Mouse (Mus musculus): ENCODE data around the gene Zbtb34. TPM values are rescaled to one million over a fixed set of nuclear protein-coding genes. Genes with fewer than 3 reads are reported as not detected.

Gene Zbtb34
- polyA plus RNA-seq, 1 experiment from 2014 or later, result 3.5 TPM

GRCm38 (mm10) chr2:33455350-33455749 lies 24.2 kb upstream of the Zbtb34 start:
- Histone ChIP-seq H3K4me1 (replicated peaks; ENCODE audit: insufficient read depth, low read length) (no peaks in the 10 kb centered on the region), H3K27ac (no peak overlapping the region), H3K9me3 (replicated peaks; ENCODE audit: low read length) (no peaks in the 10 kb centered on the region), H3K4me3 (replicated peaks; ENCODE audit: low read depth, low read length) (no peak overlapping the region), H3K4me2 (ENCODE audit: low read length) (no peak overlapping the region), H3K9ac (ENCODE audit: low read depth, low read length) (no peak overlapping the region), H3K27me3 (ENCODE audit: insufficient read depth, low read length) (no peaks in the 10 kb centered on the region), H3K36me3 (ENCODE audit: insufficient read depth, low read length) (peaks cover 35% of the 10 kb centered on the region)
- ATAC-seq (replicated peaks; ENCODE audit: low FRiP score, low read depth), result no peak
- TF ChIP-seq CTCF (IDR thresholded peaks at IDR 0.05; ENCODE audit: low read depth), result no peak
- DNase-seq (ENCODE audit: low spot score), result no peak
- 71% methylated on average over 3 of the region's 3 CpGs for WGBS

GRCm38 (mm10) chr2:33454816-33455215 lies 23.7 kb upstream of the Zbtb34 start:
- TF ChIP-seq CTCF (IDR thresholded peaks at IDR 0.05; ENCODE audit: low read depth), result no peak
- no peak overlapping the region for H3K4me3 ChIP-seq (replicated peaks; ENCODE audit: low read depth, low read length)
- DNase-seq (ENCODE audit: low spot score) (no peak), ATAC-seq (replicated peaks; ENCODE audit: low FRiP score, low read depth) (no peak)
- WGBS, result 90% methylated on average over 8 of the region's 8 CpGs
- no peak overlapping the region for H3K9ac ChIP-seq (ENCODE audit: low read depth, low read length)
- H3K4me1 ChIP-seq (replicated peaks; ENCODE audit: insufficient read depth, low read length), result no peaks in the 10 kb centered on the region
- no peaks in the 10 kb centered on the region for H3K9me3 ChIP-seq (replicated peaks; ENCODE audit: low read length)
- no peaks in the 10 kb centered on the region for H3K27me3 ChIP-seq (ENCODE audit: insufficient read depth, low read length)
- H3K27ac ChIP-seq, result no peak overlapping the region
- H3K4me2 ChIP-seq (ENCODE audit: low read length), result no peak overlapping the region
- H3K36me3 ChIP-seq (ENCODE audit: insufficient read depth, low read length), result peaks cover 37% of the 10 kb centered on the region

- H3K4me2 ChIP-seq (ENCODE audit: low read length), result no peak overlapping the region
- DNase-seq (ENCODE audit: low spot score) (no peak), ATAC-seq (replicated peaks; ENCODE audit: low FRiP score, low read depth) (no peak)
- H3K36me3 ChIP-seq (ENCODE audit: insufficient read depth, low read length), result peaks cover 44% of the 10 kb centered on the region
- H3K4me3 ChIP-seq (replicated peaks; ENCODE audit: low read depth, low read length), result no peak overlapping the region
- no peaks in the 10 kb centered on the region for H3K4me1 ChIP-seq (replicated peaks; ENCODE audit: insufficient read depth, low read length)
- no peaks in the 10 kb centered on the region for H3K27me3 ChIP-seq (ENCODE audit: insufficient read depth, low read length)
- no peak overlapping the region for H3K9ac ChIP-seq (ENCODE audit: low read depth, low read length)
- no peak overlapping the region for H3K27ac ChIP-seq
- no peak for TF ChIP-seq CTCF (IDR thresholded peaks at IDR 0.05; ENCODE audit: low read depth)
- 92% methylated on average over 3 of the region's 3 CpGs for WGBS
- H3K9me3 ChIP-seq (replicated peaks; ENCODE audit: low read length), result no peaks in the 10 kb centered on the region
Observed at GRCm38 (mm10) chr2:33453476-33453875, 22.4 kb upstream of the Zbtb34 start.

GRCm38 (mm10) chr2:33452721-33453120 lies 21.6 kb upstream of the Zbtb34 start:
- Histone ChIP-seq H3K9ac (ENCODE audit: low read depth, low read length) (no peak overlapping the region), H3K36me3 (ENCODE audit: insufficient read depth, low read length) (peaks cover 44% of the 10 kb centered on the region), H3K4me1 (replicated peaks; ENCODE audit: insufficient read depth, low read length) (no peaks in the 10 kb centered on the region), H3K27ac (no peak overlapping the region), H3K4me2 (ENCODE audit: low read length) (no peak overlapping the region), H3K27me3 (ENCODE audit: insufficient read depth, low read length) (no peaks in the 10 kb centered on the region), H3K9me3 (replicated peaks; ENCODE audit: low read length) (no peaks in the 10 kb centered on the region), H3K4me3 (replicated peaks; ENCODE audit: low read depth, low read length) (no peak overlapping the region)
- 84% methylated on average over 5 of the region's 5 CpGs for WGBS
- ATAC-seq (replicated peaks; ENCODE audit: low FRiP score, low read depth) (no peak), DNase-seq (ENCODE audit: low spot score) (no peak)
- no peak for TF ChIP-seq CTCF (IDR thresholded peaks at IDR 0.05; ENCODE audit: low read depth)

GRCm38 (mm10) chr2:33452140-33452539 lies 21.0 kb upstream of the Zbtb34 start:
- Histone ChIP-seq H3K27ac (no peak overlapping the region), H3K4me2 (ENCODE audit: low read length) (no peak overlapping the region), H3K9ac (ENCODE audit: low read depth, low read length) (no peak overlapping the region), H3K4me1 (replicated peaks; ENCODE audit: insufficient read depth, low read length) (no peaks in the 10 kb centered on the region), H3K9me3 (replicated peaks; ENCODE audit: low read length) (no peaks in the 10 kb centered on the region), H3K4me3 (replicated peaks; ENCODE audit: low read depth, low read length) (no peak overlapping the region), H3K36me3 (ENCODE audit: insufficient read depth, low read length) (peaks cover 44% of the 10 kb centered on the region), H3K27me3 (ENCODE audit: insufficient read depth, low read length) (no peaks in the 10 kb centered on the region)
- TF ChIP-seq CTCF (IDR thresholded peaks at IDR 0.05; ENCODE audit: low read depth), result no peak
- DNase-seq (ENCODE audit: low spot score) (peak; percentile 44), ATAC-seq (replicated peaks; ENCODE audit: low FRiP score, low read depth) (0 out of 2 replicates have a peak, but pooled peaks have one; percentile 21)
- WGBS, result 33% methylated on average over 4 of the region's 4 CpGs

- peaks cover 44% of the 10 kb centered on the region for H3K36me3 ChIP-seq (ENCODE audit: insufficient read depth, low read length)
- no peak for DNase-seq (ENCODE audit: low spot score)
- H3K9ac ChIP-seq (ENCODE audit: low read depth, low read length), result no peak overlapping the region
- H3K4me3 ChIP-seq (replicated peaks; ENCODE audit: low read depth, low read length), result no peak overlapping the region
- no peaks in the 10 kb centered on the region for H3K4me1 ChIP-seq (replicated peaks; ENCODE audit: insufficient read depth, low read length)
- no peaks in the 10 kb centered on the region for H3K27me3 ChIP-seq (ENCODE audit: insufficient read depth, low read length)
- TF ChIP-seq CTCF (IDR thresholded peaks at IDR 0.05; ENCODE audit: low read depth), result no peak
- no peak overlapping the region for H3K4me2 ChIP-seq (ENCODE audit: low read length)
- no peaks in the 10 kb centered on the region for H3K9me3 ChIP-seq (replicated peaks; ENCODE audit: low read length)
- no peak overlapping the region for H3K27ac ChIP-seq
- WGBS, result 76% methylated on average over 11 of the region's 11 CpGs
- ATAC-seq (replicated peaks; ENCODE audit: low FRiP score, low read depth), result no peak
Observed at GRCm38 (mm10) chr2:33451038-33451978, 20.2 kb upstream of the Zbtb34 start.
